Mouse (Mus musculus): ENCODE data around the gene Rpf1.

DNA sequence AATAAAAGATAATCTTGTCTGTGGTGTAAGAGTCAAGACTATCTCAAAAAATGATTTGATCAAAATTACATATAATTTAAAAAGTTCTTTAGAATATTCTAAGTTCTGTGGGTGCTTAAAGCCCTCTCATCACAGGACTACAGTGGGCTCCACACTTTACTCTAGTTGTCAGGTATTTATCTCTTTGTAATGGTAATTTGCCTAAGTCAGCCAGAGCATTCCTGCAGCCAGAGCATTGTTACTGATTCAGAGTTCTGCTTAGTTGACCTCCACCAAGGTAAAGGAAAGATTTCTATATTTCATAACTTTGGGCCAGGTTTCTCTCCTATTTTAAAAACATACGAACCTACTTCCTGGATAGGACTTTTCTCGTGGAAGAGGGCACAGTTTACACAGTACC is 52.0 kb downstream of the Rpf1 start:
- TF ChIP-seq CTCF (conservative IDR thresholded peaks at IDR 0.05; ENCODE audit: low read length) = no peak
- no peak for TF ChIP-seq POU5F1 (IDR thresholded peaks at IDR 0.05; ENCODE audit: borderline replicate concordance, low read length)

All from E14TG2a.4 (cell line).